Mouse (Mus musculus): ENCODE results near the gene Elmo1.

Gene Elmo1

GRCm38 (mm10) chr13:20271799-20272198, 181.4 kb downstream of the Elmo1 start:
- DNase-seq (ENCODE audit: low spot score), result no peak

- no peak for DNase-seq (ENCODE audit: low spot score)
These were observed 182.2 kb downstream of the Elmo1 start for GRCm38 (mm10) chr13:20272562-20272961.

- no peak for DNase-seq (ENCODE audit: low spot score)
These were observed 189.5 kb downstream of the Elmo1 start for GRCm38 (mm10) chr13:20279889-20280288.

GRCm38 (mm10) chr13:20283891-20284290, 193.5 kb downstream of the Elmo1 start:
- no peak for DNase-seq (ENCODE audit: low spot score)

- DNase-seq (ENCODE audit: low spot score), result no peak
These were observed 196.3 kb downstream of the Elmo1 start for GRCm38 (mm10) chr13:20286680-20287079.

GRCm38 (mm10) chr13:20288393-20288792, 198.0 kb downstream of the Elmo1 start:
- DNase-seq (ENCODE audit: low spot score), result no peak

- no peak for DNase-seq (ENCODE audit: low spot score)
These were observed 200.0 kb downstream of the Elmo1 start for GRCm38 (mm10) chr13:20290412-20290811.

- peak; percentile 22 for DNase-seq (ENCODE audit: low spot score)
These were observed 202.0 kb downstream of the Elmo1 start for GRCm38 (mm10) chr13:20292348-20292747.

GRCm38 (mm10) chr13:20295278-20295970, 205.0 kb downstream of the Elmo1 start:
- no peak for DNase-seq (ENCODE audit: low spot score)

GRCm38 (mm10) chr13:20297841-20298240, 207.4 kb downstream of the Elmo1 start:
- peak; percentile 44 for DNase-seq (ENCODE audit: low spot score)

GRCm38 (mm10) chr13:20299424-20299823, 209.0 kb downstream of the Elmo1 start:
- no peak for DNase-seq (ENCODE audit: low spot score)

- DNase-seq (ENCODE audit: low spot score), result no peak
These were observed 209.7 kb downstream of the Elmo1 start for GRCm38 (mm10) chr13:20300052-20300564.

GRCm38 (mm10) chr13:20300626-20301025, 210.2 kb downstream of the Elmo1 start:
- DNase-seq (ENCODE audit: low spot score), result no peak

- no peak for DNase-seq (ENCODE audit: low spot score)
These were observed 211.4 kb downstream of the Elmo1 start for GRCm38 (mm10) chr13:20301760-20302159.

- DNase-seq (ENCODE audit: low spot score), result no peak
These were observed 215.2 kb downstream of the Elmo1 start for GRCm38 (mm10) chr13:20305621-20306020.

- DNase-seq (ENCODE audit: low spot score), result no peak
These were observed 216.1 kb downstream of the Elmo1 start for GRCm38 (mm10) chr13:20306180-20307177.

GRCm38 (mm10) chr13:20307381-20307780, 217.0 kb downstream of the Elmo1 start:
- no peak for DNase-seq (ENCODE audit: low spot score)

- DNase-seq (ENCODE audit: low spot score), result peak; percentile 47
These were observed 221.2 kb downstream of the Elmo1 start for GRCm38 (mm10) chr13:20311612-20312011.

- no peak for DNase-seq (ENCODE audit: low spot score)
These were observed 222.9 kb downstream of the Elmo1 start for GRCm38 (mm10) chr13:20313345-20313744.

GRCm38 (mm10) chr13:20316139-20316538, 225.7 kb downstream of the Elmo1 start:
- DNase-seq (ENCODE audit: low spot score), result no peak

GRCm38 (mm10) chr13:20318615-20319219, 228.3 kb downstream of the Elmo1 start:
- no peak for DNase-seq (ENCODE audit: low spot score)

GRCm38 (mm10) chr13:20320232-20320631, 229.8 kb downstream of the Elmo1 start:
- no peak for DNase-seq (ENCODE audit: low spot score)

Data from c-Kit-positive CD71-positive TER-119-positive erythroid progenitor cells, embryonic 14.5 days (primary cell).